Mouse (Mus musculus) intestine, embryonic 14.5 days (tissue): ENCODE data around the gene Tiam1. TPM values are rescaled to one million over a fixed set of nuclear protein-coding genes. Genes with fewer than 3 reads are reported as not detected.

Experiments used
- ATAC-seq: fragments of 200-750 bp; cut with Nextera tagmentation; replicated peaks from 2 replicates; pipeline ENCODE4 v1.8.0; 2017; ENCODE audit warnings: low read depth, moderate number of reproducible peaks, moderate TSS enrichment, moderate library complexity; ENCODE audit not compliant: low FRiP score, low TSS enrichment
- DNase-seq: peaks from one replicate; pipeline ENCODE4 v3.0.0-alpha.2; 2018; ENCODE audit warnings: low spot score
- H3K27ac ChIP-seq: fragments of 300-500 bp; sonication (generic); 2 replicates; pipeline ENCODE4 v1.5.1; 2014; ENCODE audit warnings: low read depth, mild to moderate bottlenecking, control low read depth
- H3K27me3 ChIP-seq: fragments of 300-500 bp; sonication (generic); replicated peaks from 2 replicates; pipeline ENCODE4 v1.6.1; 2014; ENCODE audit warnings: low read length, control low read depth; ENCODE audit not compliant: control insufficient read depth, insufficient read depth
- H3K36me3 ChIP-seq: fragments of 300-500 bp; sonication (generic); 2 replicates; pipeline ENCODE4 v1.6.1; 2014; ENCODE audit warnings: low read length, control low read depth; ENCODE audit not compliant: control insufficient read depth, insufficient read depth
- H3K4me1 ChIP-seq: fragments of 300-500 bp; sonication (generic); replicated peaks from 2 replicates; pipeline ENCODE4 v1.6.1; 2014; ENCODE audit warnings: low read length, control low read depth, mixed read lengths; ENCODE audit not compliant: control insufficient read depth, insufficient read depth
- H3K4me2 ChIP-seq: fragments of 300-500 bp; sonication (generic); 2 replicates; pipeline ENCODE4 v1.6.1; 2014; ENCODE audit warnings: low read length
- H3K4me3 ChIP-seq: fragments of 300-500 bp; sonication (generic); 2 replicates; pipeline ENCODE4 v1.5.1; 2014; ENCODE audit warnings: low read depth, low read length, control low read depth, mixed read lengths
- H3K9ac ChIP-seq: fragments of 300-500 bp; sonication (generic); 2 replicates; pipeline ENCODE4 v1.6.1; 2014; ENCODE audit warnings: mild to moderate bottlenecking, low read length
- H3K9me3 ChIP-seq: fragments of 300-500 bp; sonication (generic); 2 replicates; pipeline ENCODE4 v1.6.1; 2016; ENCODE audit warnings: low read length, control low read depth; ENCODE audit not compliant: control insufficient read depth
- WGBS: fragments of 180-500 bp; shearing (Covaris S2); extraction: QIAGEN DNeasy Blood & Tissue Kit; methylation state at CpG from one replicate; pipeline ENCODE4 v1.1.7; 2014; 5-methylcytosine and 5-hydroxymethylcytosine counted together
- polyA plus RNA-seq: library from polyadenylated mRNA; unstranded; fragments of >200 nt; fragmentation: Nextera tagmentation; extraction: Ambion mirVana; gene quantifications from 2 replicates; pipeline ENCODE4 v1.2.1, GENCODE M21; 2014

Gene Tiam1
- polyA plus RNA-seq, 1 experiment from 2014 or later = 21.4 TPM

- ATAC-seq (no peak), DNase-seq (no peak)
- H3K27me3 ChIP-seq = no peaks in the 10 kb centered on the region
These were observed 11.5 kb upstream of the Tiam1 start for GRCm38 (mm10) chr16:90155080-90155479.

GRCm38 (mm10) chr16:90150820-90151219 is 7.3 kb upstream of the Tiam1 start:
- Histone ChIP-seq H3K4me1 (no peaks in the 10 kb centered on the region), H3K36me3 (no peaks in the 10 kb centered on the region), H3K9me3 (no peaks in the 10 kb centered on the region), H3K9ac (no peak overlapping the region), H3K4me3 (no peak overlapping the region), H3K27ac (no peak overlapping the region), H3K4me2 (no peak overlapping the region), H3K27me3 (no peaks in the 10 kb centered on the region)
- no peak for ATAC-seq
- DNase-seq = no peak
- 82% methylated on average over 6 of the region's 6 CpGs for WGBS

More at GRCm38 (mm10) chr16:90155080-90155479, 11.5 kb upstream of the Tiam1 start:
- Histone ChIP-seq H3K36me3 (no peaks in the 10 kb centered on the region), H3K4me1 (no peaks in the 10 kb centered on the region), H3K4me3 (no peak overlapping the region), H3K4me2 (no peak overlapping the region), H3K9ac (no peak overlapping the region), H3K27ac (no peak overlapping the region), H3K9me3 (no peaks in the 10 kb centered on the region)
- 43% methylated on average over 7 of the region's 7 CpGs for WGBS

GRCm38 (mm10) chr16:90150126-90150525 is 6.6 kb upstream of the Tiam1 start:
- DNase-seq (no peak), ATAC-seq (no peak)
- no peaks in the 10 kb centered on the region for H3K27me3 ChIP-seq
- no peak overlapping the region for H3K4me2 ChIP-seq
- no peaks in the 10 kb centered on the region for H3K4me1 ChIP-seq
- no peak overlapping the region for H3K9ac ChIP-seq
- no peak overlapping the region for H3K27ac ChIP-seq
- no peak overlapping the region for H3K4me3 ChIP-seq
- WGBS = 49% methylated on average over 7 of the region's 7 CpGs
- H3K9me3 ChIP-seq = no peaks in the 10 kb centered on the region
- no peaks in the 10 kb centered on the region for H3K36me3 ChIP-seq

GRCm38 (mm10) chr16:90149335-90149734 is 5.8 kb upstream of the Tiam1 start:
- Histone ChIP-seq H3K27me3 (no peaks in the 10 kb centered on the region), H3K27ac (0 out of 2 replicates have a peak overlapping the region, but pooled peaks have one; percentile 11), H3K9ac (no peak overlapping the region), H3K36me3 (no peaks in the 10 kb centered on the region), H3K4me2 (no peak overlapping the region), H3K4me1 (peaks cover 7% of the 10 kb centered on the region), H3K9me3 (no peaks in the 10 kb centered on the region), H3K4me3 (no peak overlapping the region)
- DNase-seq = no peak
- 65% methylated on average over 9 of the region's 9 CpGs for WGBS
- peak; percentile 14; the same call in 1 of the 2 replicates for ATAC-seq

GRCm38 (mm10) chr16:90145244-90145643 is 1.7 kb upstream of the Tiam1 start:
- Histone ChIP-seq H3K4me1 (peaks cover 11% of the 10 kb centered on the region), H3K4me2 (peak overlapping the region; percentile 97), H3K27me3 (0 out of 2 replicates have a peak, but pooled peaks cover 2% of the 10 kb centered on the region), H3K36me3 (no peaks in the 10 kb centered on the region), H3K9ac (no peak overlapping the region), H3K27ac (no peak overlapping the region; the same call in 1 of the 2 replicates), H3K4me3 (no peak overlapping the region), H3K9me3 (no peaks in the 10 kb centered on the region)
- WGBS = 76% methylated on average over 1 of the region's 1 CpGs
- ATAC-seq = no peak
- DNase-seq = no peak

GRCm38 (mm10) chr16:90144541-90144940 is 972 bp upstream of the Tiam1 start:
- no peaks in the 10 kb centered on the region for H3K36me3 ChIP-seq

GRCm38 (mm10) chr16:90143416-90143759 is 181 bp downstream of the Tiam1 start:
- peak; percentile 92 for DNase-seq
- peak; percentile 42 for ATAC-seq
- H3K4me2 ChIP-seq = peak overlapping the region; percentile 97
- no peaks in the 10 kb centered on the region for H3K36me3 ChIP-seq
- H3K27me3 ChIP-seq = 0 out of 2 replicates have a peak, but pooled peaks cover 2% of the 10 kb centered on the region
- under 1% methylated on average over 21 of the region's 21 CpGs for WGBS
- H3K4me3 ChIP-seq = peak overlapping the region; percentile 74
- peak overlapping the region; percentile 69 for H3K9ac ChIP-seq
- no peaks in the 10 kb centered on the region for H3K9me3 ChIP-seq
- H3K4me1 ChIP-seq = peaks cover 11% of the 10 kb centered on the region
- H3K27ac ChIP-seq = peak overlapping the region; percentile 81

More at GRCm38 (mm10) chr16:90144541-90144940, 972 bp upstream of the Tiam1 start:
- no peaks in the 10 kb centered on the region for H3K9me3 ChIP-seq
- DNase-seq (no peak), ATAC-seq (no peak)
- 9% methylated on average over 13 of the region's 13 CpGs for WGBS
- peaks cover 11% of the 10 kb centered on the region for H3K4me1 ChIP-seq
- H3K9ac ChIP-seq = peak overlapping the region; percentile 65
- peak overlapping the region; percentile 81; the same call in 1 of the 2 replicates for H3K27ac ChIP-seq
- H3K27me3 ChIP-seq = 0 out of 2 replicates have a peak, but pooled peaks cover 2% of the 10 kb centered on the region
- H3K4me3 ChIP-seq = peak overlapping the region; percentile 74
- H3K4me2 ChIP-seq = peak overlapping the region; percentile 97

- Histone ChIP-seq H3K4me3 (peak overlapping the region; percentile 74), H3K27me3 (0 out of 2 replicates have a peak, but pooled peaks cover 2% of the 10 kb centered on the region), H3K4me2 (peak overlapping the region; percentile 97), H3K9me3 (no peaks in the 10 kb centered on the region), H3K36me3 (no peaks in the 10 kb centered on the region), H3K9ac (peak overlapping the region; percentile 69), H3K4me1 (peaks cover 11% of the 10 kb centered on the region), H3K27ac (peak overlapping the region; percentile 81; the same call in 1 of the 2 replicates)
- under 1% methylated on average over 57 of the region's 57 CpGs for WGBS
- DNase-seq (peak; percentile 86), ATAC-seq (peak; percentile 6; the same call in 1 of the 2 replicates)
These were observed 774 bp downstream of the Tiam1 start for GRCm38 (mm10) chr16:90142574-90143415.
